Mouse (Mus musculus) heart, postnatal 0 days (tissue): ENCODE results near the gene Arsb. TPM values are rescaled to one million over a fixed set of nuclear protein-coding genes. Genes with fewer than 3 reads are reported as not detected.

Experiments used
- ATAC-seq: fragments of 200-750 bp; cut with Nextera tagmentation; 2 replicates; pipeline ENCODE4 v1.8.0; 2017; ENCODE audit warnings: low read depth, moderate number of reproducible peaks, moderate library complexity; ENCODE audit not compliant: insufficient read depth
- DNase-seq: peaks from one replicate; pipeline ENCODE4 v3.0.0-alpha.2; 2016; ENCODE audit warnings: low spot score
- H3K27ac ChIP-seq: fragments of 300-500 bp; sonication (generic); 2 replicates; pipeline ENCODE4 v1.5.1; 2014; ENCODE audit warnings: low read depth, mild to moderate bottlenecking
- H3K27me3 ChIP-seq: fragments of 300-500 bp; sonication (generic); 2 replicates; pipeline ENCODE4 v1.6.1; 2014; ENCODE audit warnings: low read length, mixed read lengths; ENCODE audit not compliant: control insufficient read depth, insufficient read depth
- H3K36me3 ChIP-seq: fragments of 300-500 bp; sonication (generic); replicated peaks from 2 replicates; pipeline ENCODE4 v1.6.1; 2014; ENCODE audit warnings: low read length, mixed read lengths; ENCODE audit not compliant: control insufficient read depth, insufficient read depth
- H3K4me1 ChIP-seq: fragments of 300-500 bp; sonication (generic); 2 replicates; pipeline ENCODE4 v1.6.1; 2014; ENCODE audit warnings: antibody characterized with exemption; ENCODE audit not compliant: control insufficient read depth, insufficient read depth
- H3K4me2 ChIP-seq: fragments of 300-500 bp; sonication (generic); 2 replicates; pipeline ENCODE4 v1.6.1; 2014; ENCODE audit warnings: low read depth, mild to moderate bottlenecking, low read length, moderate library complexity
- H3K4me3 ChIP-seq: fragments of 300-500 bp; sonication (generic); 2 replicates; pipeline ENCODE4 v1.5.1; 2014; ENCODE audit warnings: low read depth, low read length
- H3K9ac ChIP-seq: fragments of 300-500 bp; sonication (generic); replicated peaks from 2 replicates; pipeline ENCODE4 v1.6.1; 2014; ENCODE audit warnings: low read depth, low read length, mixed read lengths
- H3K9me3 ChIP-seq: fragments of 300-500 bp; sonication (generic); replicated peaks from 2 replicates; pipeline ENCODE4 v1.6.1; 2016; ENCODE audit warnings: low read length; ENCODE audit not compliant: control insufficient read depth
- CTCF ChIP-seq: IDR thresholded peaks from 2 replicates; pipeline ENCODE4 v1.5.1; 2016; ENCODE audit warnings: antibody characterized with exemption, control low read depth, low read depth
- EP300 ChIP-seq: IDR thresholded peaks from 2 replicates; pipeline ENCODE4 v1.6.1; 2016; ENCODE audit warnings: antibody characterized with exemption, low read depth
- WGBS: fragments of 180-500 bp; shearing (Covaris S2); extraction: QIAGEN DNeasy Blood & Tissue Kit; methylation state at CpG from one replicate; pipeline ENCODE4 v1.1.7; 2014; 5-methylcytosine and 5-hydroxymethylcytosine counted together
- polyA plus RNA-seq: library from polyadenylated mRNA; unstranded; fragments of >200 nt; fragmentation: Nextera tagmentation; extraction: Ambion mirVana; gene quantifications from 2 replicates; pipeline ENCODE4 v1.2.1, GENCODE M21; 2015
- total RNA-seq: library from RNA; depleted of rRNA; stranded (reverse); fragments of >200 nt; gene quantifications from 2 replicates; pipeline ENCODE4 v1.2.3, GENCODE M21; 2014; ENCODE audit warnings: low replicate concordance

The Arsb gene
- total and polyA plus RNA-seq, 2 experiments from 2014 or later: 3.0 to 6.2 TPM

GRCm38 (mm10) chr13:93912326-93912915 is 141.0 kb downstream of the Arsb start:
- Histone ChIP-seq H3K36me3 (no peaks in the 10 kb centered on the region), H3K9ac (no peak overlapping the region), H3K4me2 (no peak overlapping the region), H3K9me3 (no peaks in the 10 kb centered on the region), H3K4me3 (no peak overlapping the region), H3K27ac (no peak overlapping the region), H3K27me3 (no peaks in the 10 kb centered on the region), H3K4me1 (no peaks in the 10 kb centered on the region)
- DNase-seq: peak; percentile 4
- no peak for ATAC-seq
- no peak for TF ChIP-seq CTCF
- no peak for TF ChIP-seq EP300
- WGBS: 80% methylated on average over 5 of the region's 5 CpGs

DNA sequence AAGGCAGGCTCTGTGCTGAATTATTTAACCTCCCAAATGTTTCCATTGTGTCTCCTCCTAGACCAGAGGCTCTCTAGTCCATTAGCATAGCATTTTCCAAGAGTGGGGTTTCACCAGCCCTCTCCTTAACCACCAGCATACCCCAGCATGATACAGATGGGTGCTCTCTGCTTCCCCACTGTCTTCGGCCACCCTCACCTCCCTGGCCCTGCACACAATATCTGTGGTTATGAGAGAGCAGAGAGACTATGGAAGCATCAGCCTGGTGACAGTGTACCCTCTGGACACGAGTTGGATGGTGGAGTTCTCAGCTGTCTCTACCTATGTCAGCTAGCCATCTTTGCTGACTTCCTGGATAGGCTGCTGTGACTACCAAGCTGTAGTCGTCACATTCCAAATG is 142.8 kb downstream of the Arsb start:
- ATAC-seq: no peak
- Histone ChIP-seq H3K4me2 (no peak overlapping the region), H3K9me3 (no peaks in the 10 kb centered on the region), H3K27me3 (no peaks in the 10 kb centered on the region), H3K36me3 (no peaks in the 10 kb centered on the region), H3K9ac (no peak overlapping the region), H3K4me1 (no peaks in the 10 kb centered on the region), H3K4me3 (no peak overlapping the region), H3K27ac (no peak overlapping the region)
- 80% methylated on average over 3 of the region's 3 CpGs for WGBS
- TF ChIP-seq CTCF: no peak
- no peak for TF ChIP-seq EP300
- peak; percentile 3 for DNase-seq

- H3K9me3 ChIP-seq: no peaks in the 10 kb centered on the region
- no peak overlapping the region for H3K4me2 ChIP-seq
- no peak overlapping the region for H3K4me3 ChIP-seq
- H3K9ac ChIP-seq: no peak overlapping the region
- whole genome bisulfite sequencing: 65% methylated on average over 16 of the region's 16 CpGs
- no peaks in the 10 kb centered on the region for H3K27me3 ChIP-seq
- peaks cover 8% of the 10 kb centered on the region; the same call in 1 of the 2 replicates for H3K4me1 ChIP-seq
- H3K36me3 ChIP-seq: no peaks in the 10 kb centered on the region
- ATAC-seq: no peak
- TF ChIP-seq CTCF (no peak), EP300 (no peak)
- H3K27ac ChIP-seq: no peak overlapping the region
- no peak for DNase-seq
Observed at GRCm38 (mm10) chr13:93915641-93916570, 144.5 kb downstream of the Arsb start.

GRCm38 (mm10) chr13:93919536-93919935 is 148.1 kb downstream of the Arsb start:
- DNase-seq (peak; percentile 2), ATAC-seq (no peak)
- H3K4me2 ChIP-seq: no peak overlapping the region
- WGBS: 56% methylated on average over 3 of the region's 3 CpGs
- H3K27me3 ChIP-seq: no peaks in the 10 kb centered on the region
- H3K4me1 ChIP-seq: peaks cover 17% of the 10 kb centered on the region
- TF ChIP-seq EP300: no peak
- TF ChIP-seq CTCF: no peak
- no peak overlapping the region for H3K4me3 ChIP-seq
- no peak overlapping the region for H3K9ac ChIP-seq
- H3K9me3 ChIP-seq: no peaks in the 10 kb centered on the region
- no peak overlapping the region for H3K27ac ChIP-seq
- H3K36me3 ChIP-seq: no peaks in the 10 kb centered on the region

GRCm38 (mm10) chr13:93920080-93920785 is 148.8 kb downstream of the Arsb start:
- Histone ChIP-seq H3K4me1 (peaks cover 17% of the 10 kb centered on the region), H3K4me2 (no peak overlapping the region), H3K4me3 (no peak overlapping the region), H3K36me3 (no peaks in the 10 kb centered on the region), H3K9ac (no peak overlapping the region), H3K27me3 (no peaks in the 10 kb centered on the region), H3K27ac (no peak overlapping the region), H3K9me3 (no peaks in the 10 kb centered on the region)
- DNase-seq: peak; percentile 3
- WGBS: 59% methylated on average over 8 of the region's 8 CpGs
- TF ChIP-seq EP300 (no peak), CTCF (no peak)
- no peak for ATAC-seq
